ENCODE assay signal across 26 mouse cellular contexts in the genomic region with DNA sequence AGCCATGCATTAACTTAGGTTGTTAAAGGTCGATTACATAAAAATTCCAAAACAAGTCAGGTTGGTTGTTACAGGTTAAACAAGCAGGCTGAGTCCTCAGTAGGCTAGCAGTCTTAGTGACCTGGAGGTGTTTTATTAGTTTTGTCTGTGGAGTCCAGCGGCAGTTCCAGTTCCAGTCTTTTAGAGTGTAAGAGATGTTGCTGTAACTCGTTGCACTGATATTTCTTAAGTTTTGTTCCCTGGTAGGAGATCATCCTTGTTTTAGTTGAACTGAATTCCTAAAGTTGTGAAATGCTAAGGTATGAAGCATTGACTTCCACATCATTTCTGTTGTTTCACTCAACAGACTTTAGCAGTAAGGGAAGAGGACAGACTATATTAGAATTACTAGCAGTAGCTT.
"Had no signal": no experiment of that assay in that cellular context is flagged by ENCODE, and none has a peak within 500 bp of the region (broad histone marks: within the 10 kb centered on the region; RNA-seq: fewer than 3 reads in every experiment).

No protein-coding gene starts in this region.

- DNase-seq: cerebellum, adult 2 months; cerebellum, adult 9-10 months; cerebellum, adult 9-11 months; cerebellum, postnatal 10 days; cerebellum, postnatal 14 days; cerebellum, postnatal 25 days; cerebellum, postnatal 36 days; embryo, embryonic 11 days; forebrain, postnatal 0 days; gastrocnemius, adult 2 months; gastrocnemius, postnatal 10 days; gastrocnemius, postnatal 14 days; gastrocnemius, postnatal 25 days; gastrocnemius, postnatal 36 days; heart, adult 18-20 months; heart, adult 2 months had no signal

- H3K4me1 ChIP-seq: embryonic facial prominence, embryonic 12.5 days; embryonic facial prominence, embryonic 15.5 days; forebrain, embryonic 12.5 days; forebrain, embryonic 13.5 days; forebrain, embryonic 15.5 days had no signal

- H3K36me3 ChIP-seq: embryonic facial prominence, embryonic 12.5 days; embryonic facial prominence, embryonic 13.5 days; embryonic facial prominence, embryonic 15.5 days; forebrain, embryonic 10.5 days; forebrain, embryonic 12.5 days; forebrain, embryonic 15.5 days; heart, embryonic 10.5 days had no signal

- H3K27ac ChIP-seq: embryonic facial prominence, embryonic 10.5 days; embryonic facial prominence, embryonic 12.5 days; embryonic facial prominence, embryonic 13.5 days; embryonic facial prominence, embryonic 15.5 days; forebrain, embryonic 10.5 days; forebrain, embryonic 12.5 days; forebrain, embryonic 13.5 days; forebrain, embryonic 15.5 days; gastrocnemius, adult 2 months; heart, adult 2 months; heart, embryonic 10.5 days had no signal

- H3K27me3 ChIP-seq: embryonic facial prominence, embryonic 12.5 days; embryonic facial prominence, embryonic 13.5 days; embryonic facial prominence, embryonic 15.5 days; forebrain, embryonic 12.5 days; forebrain, embryonic 13.5 days; forebrain, embryonic 15.5 days had no signal

- H3K4me3 ChIP-seq: embryonic facial prominence, embryonic 10.5 days; embryonic facial prominence, embryonic 12.5 days; embryonic facial prominence, embryonic 13.5 days; embryonic facial prominence, embryonic 15.5 days; erythroblast, embryonic 14.5 days; forebrain, embryonic 10.5 days; forebrain, embryonic 12.5 days; forebrain, embryonic 13.5 days; forebrain, embryonic 15.5 days; gastrocnemius, adult 2 months; heart, adult 2 months; heart, embryonic 10.5 days had no signal
